Mouse (Mus musculus) monocyte, adult 2 months (primary cell): ENCODE measurements around the gene Slu7.

Experiments used
- DNase-seq, 2 experiments: peaks; one replicate each; pipeline ENCODE4 v3.0.0; 2022; ENCODE audit warnings: low spot score in 2 of 2, low read depth in 1 of 2

Gene Slu7

GRCm38 (mm10) chr11:43483122-43483792, 49.7 kb downstream of the Slu7 start:
- no peak for DNase-seq

GRCm38 (mm10) chr11:43484057-43484456, 50.5 kb downstream of the Slu7 start:
- no peak for DNase-seq

- no peak for DNase-seq
Measured at GRCm38 (mm10) chr11:43484652-43485051, 51.1 kb downstream of the Slu7 start.

GRCm38 (mm10) chr11:43485855-43486254, 52.3 kb downstream of the Slu7 start:
- DNase-seq = no peak

GRCm38 (mm10) chr11:43492663-43493062, 59.1 kb downstream of the Slu7 start:
- DNase-seq = peak in 1 of 2 experiments; percentile 31

- DNase-seq = peak in 1 of 2 experiments; percentile 20
Measured at GRCm38 (mm10) chr11:43493815-43494409, 60.4 kb downstream of the Slu7 start.

GRCm38 (mm10) chr11:43495037-43495436, 61.5 kb downstream of the Slu7 start:
- DNase-seq = no peak

- no peak for DNase-seq
Measured at GRCm38 (mm10) chr11:43495532-43495931, 62.0 kb downstream of the Slu7 start.
